Mouse (Mus musculus) MEL (cell line): ENCODE data around the gene C1qtnf1. TPM values are rescaled to one million over a fixed set of nuclear protein-coding genes. Genes with fewer than 3 reads are reported as not detected.

ENCODE experiments used
- DNase-seq: peaks from one replicate; pipeline ENCODE4 v3.0.0; 2011; ENCODE audit warnings: low read depth, low spot score
- H3K27ac ChIP-seq: 2 replicates; pipeline ENCODE4 v1.5.1; 2012; ENCODE audit warnings: low read depth, mild to moderate bottlenecking, control low read depth, low read length, moderate library complexity; ENCODE audit not compliant: control insufficient read depth
- H3K27me3 ChIP-seq, 2 experiments: fragments of 150-350 bp in 1 of 2; sonication (generic) in 1 of 2; 2 replicates each; pipeline ENCODE4 v1.6.1; 2012; ENCODE audit warnings: low read length in 2 of 2, mild to moderate bottlenecking in 2 of 2, improper control_type of control experiment in 1 of 2, moderate library complexity in 1 of 2; ENCODE audit not compliant: insufficient read depth in 2 of 2, control insufficient read depth in 1 of 2
- H3K36me3 ChIP-seq, 2 experiments: 2 replicates each; pipeline ENCODE4 v1.6.1; 2012 to 2014; ENCODE audit warnings: low read length in 2 of 2, improper control_type of control experiment in 1 of 2, inconsistent platforms in 1 of 2, mild to moderate bottlenecking in 1 of 2; ENCODE audit not compliant: insufficient read depth in 2 of 2, control insufficient read depth in 1 of 2
- H3K4me1 ChIP-seq, 2 experiments: fragments of 150-350 bp in 1 of 2; sonication (generic) in 1 of 2; 2 replicates each; pipeline ENCODE4 v1.6.1; 2012; ENCODE audit warnings: low read length in 2 of 2, improper control_type of control experiment in 1 of 2, mild to moderate bottlenecking in 1 of 2; ENCODE audit not compliant: insufficient read depth in 2 of 2, control insufficient read depth in 1 of 2
- H3K4me3 ChIP-seq, 2 experiments: fragments of 150-350 bp in 1 of 2; sonication (generic) in 1 of 2; 2 replicates each; pipeline ENCODE4 v1.5.1; 2012; ENCODE audit warnings: low read depth in 2 of 2, low read length in 2 of 2, mild to moderate bottlenecking in 2 of 2, moderate library complexity in 2 of 2, control low read depth in 1 of 2, improper control_type of control experiment in 1 of 2; ENCODE audit not compliant: control insufficient read depth in 1 of 2, insufficient read depth in 1 of 2
- H3K79me2 ChIP-seq: 2 replicates; pipeline ENCODE4 v1.6.1; 2012; ENCODE audit warnings: mild to moderate bottlenecking, low read length, moderate library complexity; ENCODE audit not compliant: control insufficient read depth, poor library complexity, insufficient read depth
- H3K9ac ChIP-seq: 2 replicates; pipeline ENCODE4 v1.6.1; 2012; ENCODE audit warnings: low read depth, mild to moderate bottlenecking, control low read depth, low read length, moderate library complexity; ENCODE audit not compliant: control insufficient read depth, poor library complexity, severe bottlenecking
- H3K9me3 ChIP-seq: fragments of 150-350 bp; sonication (generic); replicated peaks from 2 replicates; pipeline ENCODE4 v1.6.1; 2012; ENCODE audit warnings: mild to moderate bottlenecking, low read length, improper control_type of control experiment, moderate library complexity; ENCODE audit not compliant: insufficient read depth
- BHLHE40 ChIP-seq: IDR thresholded peaks from 2 replicates; pipeline ENCODE4 v1.6.1; 2012; ENCODE audit warnings: low read depth, mild to moderate bottlenecking, inconsistent platforms, low read length, improper control_type of control experiment, borderline replicate concordance
- CHD1 ChIP-seq: IDR thresholded peaks from 2 replicates; pipeline ENCODE4 v1.6.1; 2012; ENCODE audit warnings: low read depth, mild to moderate bottlenecking, inconsistent platforms, low read length, improper control_type of control experiment
- E2F4 ChIP-seq: IDR thresholded peaks from 2 replicates; pipeline ENCODE4 v1.6.1; 2011; ENCODE audit warnings: low read depth, low read length, improper control_type of control experiment, borderline replicate concordance
- ELF1 ChIP-seq: IDR thresholded peaks from 2 replicates; pipeline ENCODE4 v1.6.1; 2014; ENCODE audit warnings: low read depth, mild to moderate bottlenecking, inconsistent platforms, low read length, improper control_type of control experiment, moderate library complexity
- EP300 ChIP-seq, 2 experiments: IDR thresholded peaks; 2 replicates each; pipeline ENCODE4 v1.6.1; 2011; ENCODE audit warnings: improper control_type of control experiment in 2 of 2, low read length in 2 of 2, low read depth in 1 of 2, mild to moderate bottlenecking in 1 of 2
- GABPA ChIP-seq: IDR thresholded peaks from 2 replicates; pipeline ENCODE4 v1.6.1; 2012; ENCODE audit warnings: low read depth, mild to moderate bottlenecking, inconsistent platforms, low read length, improper control_type of control experiment, moderate library complexity
- GATA1 ChIP-seq: IDR thresholded peaks from 2 replicates; pipeline ENCODE4 v1.6.1; 2011; ENCODE audit warnings: low read depth, low read length, improper control_type of control experiment
- HCFC1 ChIP-seq: IDR thresholded peaks from 2 replicates; pipeline ENCODE4 v1.6.1; 2012; ENCODE audit warnings: low read depth, mild to moderate bottlenecking, inconsistent platforms, low read length, improper control_type of control experiment, moderate library complexity
- JUND ChIP-seq: IDR thresholded peaks from 2 replicates; pipeline ENCODE4 v1.6.1; 2011; ENCODE audit warnings: low read depth, mild to moderate bottlenecking, improper control_type of control experiment, low read length
- KAT2A ChIP-seq: conservative IDR thresholded peaks from 2 replicates; pipeline ENCODE4 v1.6.1; 2012; ENCODE audit warnings: low read depth, low read length, improper control_type of control experiment, inconsistent platforms
- MAFK ChIP-seq: IDR thresholded peaks from 2 replicates; pipeline ENCODE4 v1.6.1; 2011; ENCODE audit warnings: low read depth, mild to moderate bottlenecking, low read length, improper control_type of control experiment, borderline replicate concordance
- MAX ChIP-seq: IDR thresholded peaks from 2 replicates; pipeline ENCODE4 v1.6.1; 2011; ENCODE audit warnings: low read length, improper control_type of control experiment
- MAZ ChIP-seq: IDR thresholded peaks from 2 replicates; pipeline ENCODE4 v1.6.1; 2012; ENCODE audit warnings: low read depth, mild to moderate bottlenecking, inconsistent platforms, low read length, improper control_type of control experiment
- MEF2A ChIP-seq: IDR thresholded peaks from 2 replicates; pipeline ENCODE4 v1.6.1; 2014; ENCODE audit warnings: low read depth, mild to moderate bottlenecking, inconsistent platforms, low read length, improper control_type of control experiment; ENCODE audit not compliant: poor library complexity, insufficient replicate concordance, severe bottlenecking; ENCODE audit errors: extremely low read depth
- MXI1 ChIP-seq: IDR thresholded peaks from 2 replicates; pipeline ENCODE4 v1.6.1; 2011; ENCODE audit warnings: mild to moderate bottlenecking, low read depth, low read length, improper control_type of control experiment
- MYB ChIP-seq: IDR thresholded peaks from 2 replicates; pipeline ENCODE4 v1.6.1; 2011; ENCODE audit warnings: mild to moderate bottlenecking, low read depth, low read length, improper control_type of control experiment
- MYC ChIP-seq: IDR thresholded peaks from 2 replicates; pipeline ENCODE4 v1.6.1; 2011; ENCODE audit warnings: low read depth, mild to moderate bottlenecking, low read length, improper control_type of control experiment, moderate library complexity
- NELFE ChIP-seq: IDR thresholded peaks from 2 replicates; pipeline ENCODE4 v1.6.1; 2011; ENCODE audit warnings: low read depth, low read length, improper control_type of control experiment
- POLR2A ChIP-seq, 2 experiments: IDR thresholded peaks; 2 replicates each; pipeline ENCODE4 v1.6.1; 2011 to 2012; ENCODE audit warnings: low read length in 2 of 2, mild to moderate bottlenecking in 2 of 2, control low read depth in 1 of 2, improper control_type of control experiment in 1 of 2, low read depth in 1 of 2, moderate library complexity in 1 of 2; ENCODE audit not compliant: control insufficient read depth in 1 of 2, insufficient read depth in 1 of 2, poor library complexity in 1 of 2
- POLR2AphosphoS2 ChIP-seq: IDR thresholded peaks from 2 replicates; pipeline ENCODE4 v1.6.1; 2011; ENCODE audit warnings: low read length, improper control_type of control experiment
- RAD21 ChIP-seq: IDR thresholded peaks from 2 replicates; pipeline ENCODE4 v1.6.1; 2011; ENCODE audit warnings: mild to moderate bottlenecking, low read depth, low read length, improper control_type of control experiment
- RCOR1 ChIP-seq: IDR thresholded peaks from 2 replicates; pipeline ENCODE4 v1.6.1; 2012; ENCODE audit warnings: low read depth, mild to moderate bottlenecking, inconsistent platforms, low read length, improper control_type of control experiment
- SIN3A ChIP-seq: IDR thresholded peaks from 2 replicates; pipeline ENCODE4 v1.6.1; 2012; ENCODE audit warnings: low read length, improper control_type of control experiment, inconsistent platforms
- SMC3 ChIP-seq: IDR thresholded peaks from 2 replicates; pipeline ENCODE4 v1.6.1; 2011; ENCODE audit warnings: low read depth, low read length, improper control_type of control experiment
- TAL1 ChIP-seq: IDR thresholded peaks from 2 replicates; pipeline ENCODE4 v1.6.1; 2012; ENCODE audit warnings: mild to moderate bottlenecking, inconsistent platforms, low read length, moderate library complexity, mixed read lengths
- TCF12 ChIP-seq: IDR thresholded peaks from 2 replicates; pipeline ENCODE4 v1.6.1; 2014; ENCODE audit warnings: low read depth, mild to moderate bottlenecking, inconsistent platforms, low read length, improper control_type of control experiment, moderate library complexity
- USF1 ChIP-seq: IDR thresholded peaks from 2 replicates; pipeline ENCODE4 v1.6.1; 2014; ENCODE audit warnings: low read depth, mild to moderate bottlenecking, inconsistent platforms, low read length, improper control_type of control experiment, moderate library complexity
- USF2 ChIP-seq, 2 experiments: IDR thresholded peaks; 2 replicates each; pipeline ENCODE4 v1.6.1; 2011 to 2012; ENCODE audit warnings: improper control_type of control experiment in 2 of 2, low read length in 2 of 2, borderline replicate concordance in 1 of 2, inconsistent platforms in 1 of 2, low read depth in 1 of 2, mild to moderate bottlenecking in 1 of 2; ENCODE audit not compliant: insufficient read depth in 1 of 2
- ZMIZ1 ChIP-seq: IDR thresholded peaks from 2 replicates; pipeline ENCODE4 v1.6.1; 2012; ENCODE audit warnings: low read depth, mild to moderate bottlenecking, inconsistent platforms, low read length, improper control_type of control experiment, moderate library complexity
- polyA plus RNA-seq, 2 experiments: library from polyadenylated mRNA; stranded (reverse) in 1 of 2; unstranded in 1 of 2; fragments of >175 nt in 1 of 2; fragments of >200 nt in 1 of 2; gene quantifications; 2 replicates each; pipeline versions ENCODE4 v1.2.1 to v1.2.4; 2012; ENCODE audit warnings: low replicate concordance in 2 of 2, low read depth in 1 of 2; ENCODE audit not compliant: insufficient read length in 2 of 2, insufficient read depth in 1 of 2, missing spikeins in 1 of 2
- total RNA-seq: library from RNA; depleted of rRNA; stranded (reverse); fragments of 300-350 nt; gene quantifications from 2 replicates; pipeline ENCODE4 v1.2.3, GENCODE M21; 2012

Gene C1qtnf1
- total and polyA plus RNA-seq, 3 experiments: 0.27 to 0.72 TPM; not detected in 1

DNA sequence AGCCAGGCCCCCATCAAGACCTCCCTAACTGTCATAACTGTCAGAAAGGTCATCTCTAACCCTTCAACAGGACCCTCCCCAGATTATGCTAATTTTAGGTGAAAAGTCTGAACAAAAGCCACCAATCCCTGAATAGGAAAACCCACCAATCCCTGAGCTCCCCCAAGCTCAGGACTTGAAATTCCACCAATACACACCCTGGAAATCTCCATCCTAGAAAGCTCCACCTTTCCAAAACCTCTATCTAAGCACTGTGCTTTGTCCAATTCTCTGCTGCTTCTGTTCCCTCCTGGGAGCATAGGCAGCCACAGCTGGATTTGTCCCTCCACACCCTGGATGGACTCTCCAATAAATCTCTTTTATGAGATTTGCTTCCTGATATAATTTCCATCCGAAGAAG is 45.2 kb downstream of the C1qtnf1 start:
- H3K27ac ChIP-seq: peak overlapping the region; percentile 88
- peaks cover 36 to 60% of the 10 kb centered on the region in 2 experiments for H3K4me1 ChIP-seq
- peak; percentile 59 for DNase-seq
- no peaks in the 10 kb centered on the region for H3K27me3 ChIP-seq
- 0 out of 2 replicates have a peak, but pooled peaks cover 4% of the 10 kb centered on the region for H3K79me2 ChIP-seq
- peak overlapping the region in 1 of 2 experiments; percentile 19; a peak in 1 of 4 replicates for H3K4me3 ChIP-seq
- H3K36me3 ChIP-seq: peaks cover 0 to 35% of the 10 kb centered on the region in 2 experiments; a peak in 2 of 4 replicates
- no peaks in the 10 kb centered on the region for H3K9me3 ChIP-seq
- TF ChIP-seq CHD1 (no peak), MYB (0 out of 2 replicates have a peak, but pooled peaks have one; percentile 32), GABPA (no peak), HCFC1 (0 out of 2 replicates have a peak, but pooled peaks have one; percentile 8), ZMIZ1 (no peak), MAX (no peak), TCF12 (no peak)
- H3K9ac ChIP-seq: peak overlapping the region; percentile 20

DNA sequence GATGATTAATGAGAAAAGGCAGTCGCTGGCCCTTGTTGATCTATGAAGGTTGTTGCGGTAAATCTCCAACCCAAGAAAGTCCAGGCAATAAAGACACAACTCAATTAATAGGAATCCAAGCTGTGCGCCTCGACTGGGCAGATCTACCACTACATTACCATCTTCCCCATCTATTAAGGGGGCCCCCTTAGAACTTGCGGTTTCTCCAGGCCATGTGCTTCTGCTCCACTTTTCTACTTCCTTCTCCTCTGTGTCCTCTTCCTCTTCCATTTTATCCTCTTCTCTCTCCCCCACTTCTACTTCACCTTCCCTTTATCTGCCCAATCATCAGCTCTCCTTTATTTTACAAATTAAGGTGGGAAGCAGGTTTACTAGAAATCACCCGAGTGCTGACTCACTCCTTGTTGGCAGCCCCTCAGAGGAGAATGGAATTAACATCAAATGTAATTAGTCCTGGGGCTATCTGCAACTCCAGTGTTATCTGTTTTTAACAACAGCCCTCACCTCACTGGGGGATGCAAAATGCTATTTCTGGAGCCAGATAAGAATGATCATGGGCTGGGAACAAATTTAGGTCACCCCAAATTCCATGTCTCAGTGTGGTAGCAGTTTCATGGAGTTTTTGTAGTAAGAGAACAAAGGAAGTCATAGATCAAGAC is 46.0 kb downstream of the C1qtnf1 start:
- peak; percentile 82 for DNase-seq
- H3K4me1 ChIP-seq: peaks cover 30 to 57% of the 10 kb centered on the region in 2 experiments
- H3K79me2 ChIP-seq: 0 out of 2 replicates have a peak, but pooled peaks cover 4% of the 10 kb centered on the region
- no peaks in the 10 kb centered on the region for H3K27me3 ChIP-seq
- peak overlapping the region; percentile 88 for H3K27ac ChIP-seq
- H3K9me3 ChIP-seq: no peaks in the 10 kb centered on the region
- peaks cover 0 to 35% of the 10 kb centered on the region in 2 experiments; a peak in 2 of 4 replicates for H3K36me3 ChIP-seq
- H3K4me3 ChIP-seq: peak overlapping the region in 1 of 2 experiments; percentile 19; a peak in 2 of 4 replicates
- H3K9ac ChIP-seq: peak overlapping the region; percentile 20
- TF ChIP-seq SMC3: no peak
- TF ChIP-seq MYC: peak; percentile 95
- TF ChIP-seq USF2 (IDR thresholded peaks at IDR 0.05; ENCODE audit: borderline replicate concordance in 1 of 2, insufficient read depth in 1 of 2, low read depth in 1 of 2, low read length in 2 of 2): no peak
- peak; percentile 68; the same call in 1 of the 2 replicates for TF ChIP-seq MAZ
- peak; percentile 81 for TF ChIP-seq MXI1
- TF ChIP-seq GATA1: peak; percentile 95
- TF ChIP-seq TCF12: peak; percentile 92
- TF ChIP-seq USF1: peak; percentile 40; the same call in 1 of the 2 replicates
- peak; percentile 42; the same call in 1 of the 2 replicates for TF ChIP-seq BHLHE40
- peak; percentile 77; the same call in 1 of the 2 replicates for TF ChIP-seq MAFK
- no peak for TF ChIP-seq POLR2A (IDR thresholded peaks at IDR 0.05; ENCODE audit: control insufficient read depth in 1 of 2, insufficient read depth in 1 of 2, low read depth in 1 of 2, low read length in 2 of 2, poor library complexity in 1 of 2)
- TF ChIP-seq RCOR1: peak; percentile 63
- TF ChIP-seq POLR2AphosphoS2: no peak
- TF ChIP-seq E2F4: no peak
- TF ChIP-seq MEF2A: peak; percentile 99
- TF ChIP-seq KAT2A: no peak; the same call in 1 of the 2 replicates
- 0 out of 2 replicates have a peak, but pooled peaks have one; percentile 28 for TF ChIP-seq NELFE
- TF ChIP-seq HCFC1: peak; percentile 11; the same call in 1 of the 2 replicates
- TF ChIP-seq TAL1: peak; percentile 37; the same call in 1 of the 2 replicates
- TF ChIP-seq MAX: peak; percentile 94
- peak; percentile 86 for TF ChIP-seq SIN3A
- TF ChIP-seq EP300 (IDR thresholded peaks at IDR 0.05; ENCODE audit: low read depth in 1 of 2, low read length in 2 of 2): peak; percentile 84 to 87
- TF ChIP-seq RAD21: no peak
- TF ChIP-seq ELF1: peak; percentile 15; the same call in 1 of the 2 replicates
- TF ChIP-seq JUND: no peak
